Mouse (Mus musculus) 3T3-L1 (cell line): Measurements from ENCODE around the gene Man1a2.

ENCODE experiments used
- DNase-seq: peaks from one replicate; pipeline ENCODE4 v3.0.0-alpha.2; 2015; ENCODE audit warnings: low read depth, low spot score

The Man1a2 gene

DNA sequence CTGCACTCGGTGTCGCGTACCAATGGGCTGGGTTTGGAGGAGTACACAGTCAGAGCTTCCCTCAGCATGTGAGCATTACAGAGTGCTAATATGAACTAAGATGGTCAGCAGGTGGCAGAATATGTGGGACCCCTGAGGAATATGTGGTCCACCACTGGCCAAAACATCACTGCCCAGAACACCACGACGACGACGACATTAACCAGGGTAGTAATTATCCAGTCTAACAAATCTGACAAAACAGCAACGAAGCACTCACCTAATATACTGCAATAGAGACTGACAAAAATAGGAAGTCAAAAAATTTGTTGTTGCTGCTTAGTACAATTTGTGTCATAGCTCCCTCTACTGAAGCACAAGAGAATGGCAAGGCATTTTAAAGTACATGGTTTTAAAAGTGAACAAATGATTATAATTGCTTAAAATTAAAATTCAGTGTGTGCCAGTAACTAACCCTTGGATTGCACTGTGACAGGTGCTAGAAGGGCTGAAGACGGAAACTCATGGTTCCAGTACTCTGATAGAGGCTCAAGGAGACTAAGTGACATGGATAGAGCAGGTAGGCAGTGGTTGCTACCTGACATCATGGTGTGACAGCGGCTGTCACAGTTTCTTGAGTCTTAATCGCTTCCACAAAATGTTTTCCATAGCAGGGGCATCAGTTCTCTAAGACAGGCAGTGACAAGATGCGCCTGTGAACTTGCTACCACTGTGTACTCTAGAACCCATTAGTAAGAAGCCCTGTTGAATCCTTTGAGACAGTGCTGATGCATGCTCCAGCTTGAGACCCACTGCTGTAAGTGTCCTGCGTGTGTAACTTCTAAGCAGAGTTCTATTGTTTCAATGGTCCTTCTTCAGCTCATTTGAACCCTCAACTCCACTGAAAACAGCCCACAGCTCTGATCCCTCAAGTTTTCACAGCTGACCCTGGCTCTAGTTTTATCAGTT, 116.6 kb downstream of the Man1a2 start:
- DNase-seq, result peak; percentile 51

DNA sequence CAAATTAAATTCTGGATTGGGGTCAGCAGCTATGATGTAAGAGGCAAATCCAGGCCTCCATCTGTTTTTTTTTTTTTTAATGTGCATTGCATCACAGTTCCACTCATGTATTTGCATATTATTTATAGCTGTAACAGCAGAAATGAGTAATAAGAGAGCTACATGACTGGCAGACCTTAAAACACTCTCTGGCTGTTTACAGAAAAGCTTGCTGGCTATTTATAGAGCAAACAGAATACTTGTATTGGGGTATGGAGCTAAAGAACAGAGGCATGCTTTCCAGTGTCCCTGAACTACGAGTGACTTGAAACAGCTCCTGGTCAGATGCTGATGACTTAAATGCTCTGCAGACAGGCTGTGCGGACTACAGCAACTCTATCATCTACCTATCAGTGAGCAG, 121.7 kb downstream of the Man1a2 start:
- no peak for DNase-seq

DNA sequence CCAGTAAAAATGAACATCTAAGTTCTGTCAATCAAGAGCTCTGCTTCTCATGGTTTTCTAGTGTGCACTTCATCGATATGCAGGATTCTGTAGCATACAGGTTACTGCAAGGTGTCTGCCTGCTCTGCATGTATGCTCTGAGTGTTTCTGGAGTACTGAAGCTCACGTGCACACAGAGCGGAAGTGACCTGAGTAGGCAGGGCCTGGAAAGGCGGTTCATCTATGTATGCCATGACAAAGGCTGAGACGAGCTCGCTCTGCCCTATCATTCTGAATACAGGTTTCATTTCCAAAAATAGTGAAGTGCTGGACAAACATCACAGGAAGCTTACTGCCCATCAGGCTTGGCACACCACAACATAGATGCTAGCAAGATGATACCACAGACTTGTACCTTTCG, 122.8 kb downstream of the Man1a2 start:
- no peak for DNase-seq

DNA sequence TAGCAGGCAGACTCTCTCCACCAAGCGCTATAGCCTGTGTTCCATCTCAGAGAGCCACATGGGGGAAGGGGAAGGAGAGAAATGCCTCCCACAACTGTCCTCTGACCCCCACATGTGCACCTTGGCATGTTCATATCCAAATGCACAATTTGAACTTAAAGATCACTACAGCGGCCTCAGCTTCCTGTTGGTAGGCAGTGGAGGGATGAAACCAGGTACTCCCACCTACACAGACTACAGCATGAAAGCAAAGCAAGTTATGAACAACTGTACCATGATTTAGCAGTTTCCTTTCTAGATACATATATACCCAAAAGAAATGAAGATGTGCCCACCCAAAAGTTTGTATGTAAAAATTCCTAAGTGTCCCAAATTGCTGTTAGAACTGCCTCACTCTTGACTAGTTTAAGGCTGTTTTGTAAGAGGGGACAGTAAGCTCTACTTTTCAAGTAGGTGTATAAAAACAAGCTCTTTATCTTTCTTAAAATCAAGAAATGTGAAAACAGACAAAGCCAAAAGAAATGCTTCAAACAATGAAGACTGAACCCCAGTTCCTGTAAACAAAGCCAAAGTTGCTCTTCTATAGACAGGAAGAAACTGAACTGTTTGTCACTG, 123.6 kb downstream of the Man1a2 start:
- DNase-seq, result no peak

DNA sequence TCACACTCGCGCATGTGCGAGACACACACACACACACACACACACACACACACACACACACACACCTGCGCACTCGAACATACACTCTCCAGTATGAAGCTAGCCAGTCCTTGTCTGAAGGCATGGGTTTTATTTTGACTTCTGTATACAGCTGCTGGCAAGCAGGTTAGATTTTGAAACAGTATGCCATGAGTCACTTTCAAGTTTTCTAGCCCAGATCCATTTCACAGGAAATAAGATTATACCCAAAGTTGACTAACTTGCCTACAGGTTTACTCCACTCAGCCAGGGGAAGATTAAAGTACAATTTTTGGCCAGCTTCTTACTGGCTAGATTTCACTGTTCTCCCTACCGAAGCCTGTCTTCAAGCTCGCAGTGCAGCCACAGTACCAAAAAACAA, 125.9 kb downstream of the Man1a2 start:
- peak; percentile 33 for DNase-seq

- no peak for DNase-seq
These were observed 127.0 kb downstream of the Man1a2 start for GRCm38 (mm10) chr3:100558211-100558708.

DNA sequence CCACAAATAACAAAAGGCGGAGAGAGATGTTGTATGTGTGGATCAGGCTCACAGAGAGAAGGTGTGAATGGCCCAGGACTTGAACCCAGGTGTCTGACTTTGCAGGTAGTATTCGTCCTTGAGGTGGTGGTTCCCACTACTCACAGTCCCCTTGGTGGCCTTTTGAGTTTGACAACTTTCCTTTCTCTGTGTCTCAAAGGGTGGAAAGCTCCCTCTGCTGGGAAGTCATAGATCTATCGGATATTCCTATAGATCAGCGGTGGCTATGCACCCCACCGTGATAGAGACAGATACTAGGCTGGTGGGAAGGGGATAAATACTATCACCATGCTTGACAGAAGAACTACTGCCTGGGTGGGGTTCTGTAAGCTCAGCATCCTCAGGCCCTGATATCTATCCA, 130.5 kb downstream of the Man1a2 start:
- peak; percentile 17 for DNase-seq

DNA sequence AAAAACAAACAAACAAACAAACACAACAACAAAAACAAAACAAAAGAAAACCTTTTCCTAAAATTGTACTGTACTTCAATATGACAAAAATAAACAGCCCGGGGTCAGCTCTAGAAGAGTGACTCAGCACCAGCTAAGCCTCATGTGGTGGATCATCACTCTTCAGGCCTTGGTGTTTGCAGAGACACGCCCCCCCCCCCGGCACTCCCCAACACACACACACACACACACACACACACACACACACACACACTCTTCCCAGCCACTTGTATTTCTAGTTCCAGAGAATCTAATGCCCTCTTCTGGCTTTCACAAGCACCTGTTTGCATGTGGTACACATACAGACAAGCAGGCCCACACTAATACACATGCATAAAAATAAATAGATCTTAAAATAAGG, 133.1 kb downstream of the Man1a2 start:
- DNase-seq, result no peak

DNA sequence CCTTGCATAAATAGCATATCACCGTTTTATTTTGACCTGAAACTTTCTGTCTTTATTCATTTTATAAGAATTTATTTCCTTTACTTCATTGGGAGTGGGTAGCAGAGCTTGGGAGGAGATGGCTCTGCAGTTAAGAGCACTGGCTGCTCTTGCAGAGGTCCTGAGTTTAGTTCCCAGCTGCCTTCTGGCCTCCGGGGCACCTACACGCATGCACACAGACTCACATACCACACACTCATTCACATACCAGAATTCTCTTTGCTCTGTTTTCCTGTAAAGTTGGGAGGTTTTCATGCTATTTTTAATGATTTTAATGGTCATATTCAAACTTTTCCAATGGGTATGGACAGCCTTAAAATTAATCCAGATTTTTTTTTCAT, 137.4 kb downstream of the Man1a2 start:
- no peak for DNase-seq

DNA sequence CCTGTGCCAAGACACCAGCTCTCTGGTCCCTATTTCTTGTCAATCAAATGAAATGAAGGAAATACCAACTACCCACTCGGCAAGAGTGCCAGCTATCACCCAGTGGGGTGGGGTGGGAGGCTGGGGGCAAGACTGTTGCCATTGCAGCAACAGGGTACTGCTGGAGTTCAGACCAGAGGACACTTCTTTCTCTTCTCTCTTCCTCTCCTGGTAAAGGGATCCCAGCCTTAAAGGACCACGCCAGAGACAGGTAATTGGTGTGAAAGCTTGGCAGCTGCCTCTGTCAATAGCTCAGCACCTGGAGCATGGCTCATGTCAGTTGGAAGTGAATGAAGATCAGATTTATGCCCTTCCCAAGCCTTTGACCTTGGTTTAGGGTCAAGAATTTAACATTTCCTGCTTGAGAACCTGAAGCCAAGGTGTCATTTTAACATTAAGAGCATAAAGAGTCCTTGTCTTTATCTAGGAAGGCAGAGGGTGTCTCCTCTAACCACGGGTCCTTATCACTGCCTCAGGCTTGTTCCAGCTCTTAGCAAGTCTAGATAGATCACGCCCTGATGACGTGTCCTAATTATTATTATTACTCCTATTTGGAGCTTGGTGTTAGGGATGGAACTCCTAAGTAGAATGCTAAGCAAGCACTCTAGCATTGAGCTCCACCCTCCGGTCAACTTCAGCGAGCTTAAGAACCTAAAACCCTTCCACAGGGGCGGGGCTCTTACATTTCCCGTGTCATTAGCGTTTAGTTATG, 138.0 kb downstream of the Man1a2 start:
- DNase-seq, result no peak

DNA sequence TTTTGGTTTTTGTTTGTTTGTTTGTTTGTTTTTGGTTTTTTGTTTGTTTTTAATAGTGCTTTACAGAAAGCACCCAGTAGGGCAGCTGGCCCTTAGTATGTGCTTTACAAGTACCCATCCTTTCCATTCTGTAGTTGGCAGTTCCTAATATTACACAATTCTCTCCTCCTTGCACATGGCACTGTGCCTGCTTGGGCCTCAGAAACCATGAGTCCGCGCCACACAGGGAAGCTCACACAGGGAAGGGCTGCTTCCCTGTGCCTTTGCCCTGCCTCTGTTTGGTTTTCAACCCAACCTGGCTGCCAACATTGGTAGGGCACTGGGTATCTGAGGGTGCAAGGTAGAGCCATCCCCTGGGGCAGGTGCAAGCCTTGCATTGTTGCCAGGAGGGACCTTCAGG, 148.6 kb downstream of the Man1a2 start:
- no peak for DNase-seq

GRCm38 (mm10) chr3:100535902-100536301, 149.4 kb downstream of the Man1a2 start:
- DNase-seq, result no peak

DNA sequence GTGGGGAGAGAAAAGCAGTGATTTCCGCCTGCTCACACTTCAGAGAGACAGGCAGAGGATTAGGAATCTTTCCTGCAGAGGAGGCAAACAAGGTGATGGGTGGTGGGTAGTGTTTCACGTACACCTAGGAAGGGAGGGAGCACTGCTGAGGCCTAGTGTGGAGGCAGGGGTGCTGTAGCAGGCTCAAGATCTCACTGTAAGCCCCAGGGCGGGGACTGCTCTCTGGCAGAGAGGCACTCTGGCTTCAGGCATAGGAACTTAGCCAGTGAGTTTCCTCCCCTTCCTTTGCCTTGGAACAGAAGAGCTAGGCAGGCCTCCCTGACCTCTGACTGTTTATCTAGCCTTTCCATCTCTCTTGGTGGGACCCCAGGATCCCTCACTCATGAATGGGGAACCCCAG, 150.0 kb downstream of the Man1a2 start:
- no peak for DNase-seq

- no peak for DNase-seq
These were observed 150.9 kb downstream of the Man1a2 start for GRCm38 (mm10) chr3:100534394-100534793.

- DNase-seq, result no peak
These were observed 151.9 kb downstream of the Man1a2 start for GRCm38 (mm10) chr3:100533429-100533828.

DNA sequence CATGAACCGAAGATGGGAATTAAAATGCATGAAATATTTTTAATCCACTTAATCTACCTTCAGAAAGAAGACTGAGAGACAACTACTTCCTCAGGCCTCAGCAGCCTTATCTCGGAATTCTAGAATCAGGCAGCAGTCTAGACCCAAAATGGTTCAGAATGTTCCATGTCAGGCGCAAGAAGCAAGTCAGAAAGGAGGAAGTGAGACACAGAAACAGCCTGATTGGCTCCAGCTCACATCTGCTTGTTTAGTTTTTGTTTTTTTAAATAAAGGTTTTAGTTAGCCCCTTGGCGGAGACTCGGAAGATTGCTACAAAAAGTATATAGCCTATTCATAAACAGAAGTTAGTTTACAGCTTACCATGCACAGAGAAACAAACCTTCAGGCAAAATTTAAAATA, 154.4 kb downstream of the Man1a2 start:
- no peak for DNase-seq

DNA sequence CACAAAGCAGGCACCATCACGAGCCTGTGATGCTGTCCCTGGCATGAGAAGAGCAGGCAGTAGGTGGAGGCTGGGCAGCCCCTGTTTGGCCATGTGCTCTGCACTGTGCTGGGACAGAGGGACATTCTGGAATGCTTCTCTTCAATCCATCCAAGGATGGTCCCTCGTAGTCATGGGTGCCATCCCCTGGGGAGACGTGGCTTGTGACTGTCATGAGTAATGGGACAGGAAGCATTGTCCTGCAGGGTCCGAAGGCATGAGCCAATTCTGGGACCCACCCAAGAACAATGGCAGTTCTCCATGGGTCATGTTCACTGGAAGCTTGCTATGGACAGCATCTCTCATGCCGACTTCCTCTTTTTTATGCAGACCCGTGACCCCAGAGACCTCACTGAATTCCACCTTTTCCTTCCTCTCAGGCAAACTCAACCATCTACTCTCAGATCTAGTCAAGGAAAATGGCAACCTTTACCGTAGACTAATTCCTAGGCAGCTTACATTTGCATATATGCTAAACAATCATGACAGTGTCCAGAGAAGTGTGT, 155.0 kb downstream of the Man1a2 start:
- no peak for DNase-seq

- peak; percentile 31 for DNase-seq
These were observed 162.6 kb downstream of the Man1a2 start for GRCm38 (mm10) chr3:100522671-100523070.

DNA sequence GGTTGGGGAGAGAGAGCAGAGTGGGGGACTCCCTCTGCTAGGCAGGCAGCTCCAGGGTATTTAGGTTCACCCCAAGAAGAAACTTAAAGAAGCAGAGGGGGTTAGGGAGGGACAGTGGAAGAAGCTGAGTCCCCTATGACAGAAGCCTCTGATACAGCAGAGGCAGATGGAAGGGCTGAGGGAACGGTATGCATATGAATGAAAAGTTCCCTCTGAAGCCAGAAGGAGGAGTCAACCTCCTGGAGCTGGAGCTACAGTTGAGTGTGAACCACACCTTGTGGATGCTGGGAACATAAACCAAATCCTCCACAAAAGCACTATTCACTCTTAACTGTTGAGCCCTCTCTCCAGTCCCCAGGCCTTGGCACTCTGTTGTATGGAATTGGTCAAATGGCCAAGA, 163.7 kb downstream of the Man1a2 start:
- no peak for DNase-seq

DNA sequence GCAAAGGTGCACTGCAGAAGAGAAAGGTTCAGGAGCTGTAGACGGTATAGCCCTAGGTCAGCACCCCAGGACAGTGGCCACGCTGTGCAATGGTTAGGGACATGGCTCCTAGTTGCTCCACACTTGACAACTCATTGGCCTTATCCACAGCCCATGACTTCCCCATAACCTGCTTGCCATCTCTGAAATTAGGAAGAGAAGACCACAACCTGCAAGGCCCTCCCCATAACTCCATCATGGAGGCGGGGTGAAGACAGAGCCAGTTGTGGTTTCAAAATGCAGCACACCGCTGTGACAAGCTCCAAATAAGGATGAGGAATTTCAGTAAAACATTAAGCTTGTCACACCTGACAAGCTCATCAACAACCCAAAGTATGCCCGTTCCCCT, 169.6 kb downstream of the Man1a2 start:
- DNase-seq, result no peak

DNA sequence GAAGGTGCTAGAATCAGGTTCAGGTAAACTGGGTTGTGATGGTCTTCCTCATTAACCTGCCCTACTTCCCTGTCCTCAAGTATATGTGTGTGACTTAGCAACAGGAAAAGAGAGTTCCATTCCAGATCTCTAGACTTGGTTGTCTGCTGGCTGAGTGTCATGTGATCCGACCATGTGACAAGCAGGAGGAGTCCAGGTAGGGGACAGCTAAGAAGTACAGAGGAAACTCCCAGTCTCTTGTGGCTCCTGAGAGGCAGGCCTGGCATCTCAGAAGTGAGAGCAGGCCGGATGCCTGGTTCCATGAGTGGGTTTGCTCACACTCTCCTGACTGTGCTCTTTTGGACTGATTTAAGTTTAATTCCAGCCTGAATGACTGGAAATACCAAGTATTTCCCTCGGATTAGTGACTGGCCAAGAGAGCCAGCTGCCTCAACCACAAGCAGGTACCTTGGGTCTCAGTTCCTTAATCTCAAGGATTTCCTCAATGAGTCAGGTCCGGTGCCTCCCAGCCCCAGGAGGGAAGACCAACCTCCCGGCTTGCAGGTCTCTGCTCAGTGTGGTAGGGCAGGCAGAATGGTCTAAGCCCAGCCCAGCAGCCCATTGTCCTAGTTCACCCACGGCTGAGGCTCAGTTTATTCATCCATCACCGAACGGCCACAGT, 170.1 kb downstream of the Man1a2 start:
- DNase-seq, result no peak
